Mouse (Mus musculus) intestine, embryonic 14.5 days (tissue): ENCODE results near the gene Heca. TPM values are rescaled to one million over a fixed set of nuclear protein-coding genes. Genes with fewer than 3 reads are reported as not detected.
"Not testable (repeated sequence)": the region's sequence is repeated elsewhere in the genome, so short reads cannot be mapped to it uniquely, and the experiment has no call there.

Experiments
- ATAC-seq: fragments of 200-750 bp; cut with Nextera tagmentation; replicated peaks from 2 replicates; pipeline ENCODE4 v1.8.0; 2017; ENCODE audit warnings: low read depth, moderate number of reproducible peaks, moderate TSS enrichment, moderate library complexity; ENCODE audit not compliant: low FRiP score, low TSS enrichment
- DNase-seq: peaks from one replicate; pipeline ENCODE4 v3.0.0-alpha.2; 2018; ENCODE audit warnings: low spot score
- H3K27ac ChIP-seq: fragments of 300-500 bp; sonication (generic); 2 replicates; pipeline ENCODE4 v1.5.1; 2014; ENCODE audit warnings: low read depth, mild to moderate bottlenecking, control low read depth
- H3K27me3 ChIP-seq: fragments of 300-500 bp; sonication (generic); replicated peaks from 2 replicates; pipeline ENCODE4 v1.6.1; 2014; ENCODE audit warnings: low read length, control low read depth; ENCODE audit not compliant: control insufficient read depth, insufficient read depth
- H3K36me3 ChIP-seq: fragments of 300-500 bp; sonication (generic); 2 replicates; pipeline ENCODE4 v1.6.1; 2014; ENCODE audit warnings: low read length, control low read depth; ENCODE audit not compliant: control insufficient read depth, insufficient read depth
- H3K4me1 ChIP-seq: fragments of 300-500 bp; sonication (generic); replicated peaks from 2 replicates; pipeline ENCODE4 v1.6.1; 2014; ENCODE audit warnings: low read length, control low read depth, mixed read lengths; ENCODE audit not compliant: control insufficient read depth, insufficient read depth
- H3K4me2 ChIP-seq: fragments of 300-500 bp; sonication (generic); 2 replicates; pipeline ENCODE4 v1.6.1; 2014; ENCODE audit warnings: low read length
- H3K4me3 ChIP-seq: fragments of 300-500 bp; sonication (generic); 2 replicates; pipeline ENCODE4 v1.5.1; 2014; ENCODE audit warnings: low read depth, low read length, control low read depth, mixed read lengths
- H3K9ac ChIP-seq: fragments of 300-500 bp; sonication (generic); 2 replicates; pipeline ENCODE4 v1.6.1; 2014; ENCODE audit warnings: mild to moderate bottlenecking, low read length
- H3K9me3 ChIP-seq: fragments of 300-500 bp; sonication (generic); 2 replicates; pipeline ENCODE4 v1.6.1; 2016; ENCODE audit warnings: low read length, control low read depth; ENCODE audit not compliant: control insufficient read depth
- WGBS: fragments of 180-500 bp; shearing (Covaris S2); extraction: QIAGEN DNeasy Blood & Tissue Kit; methylation state at CpG from one replicate; pipeline ENCODE4 v1.1.7; 2014; 5-methylcytosine and 5-hydroxymethylcytosine counted together
- polyA plus RNA-seq: library from polyadenylated mRNA; unstranded; fragments of >200 nt; fragmentation: Nextera tagmentation; extraction: Ambion mirVana; gene quantifications from 2 replicates; pipeline ENCODE4 v1.2.1, GENCODE M21; 2014

Heca gene
- polyA plus RNA-seq, 1 experiment from 2014 or later, result 4.2 TPM

GRCm38 (mm10) chr10:17946799-17947174, 1.1 kb downstream of the Heca start:
- peak overlapping the region; percentile 57 for H3K4me2 ChIP-seq
- H3K4me1 ChIP-seq, DNase-seq, H3K27me3 ChIP-seq, H3K36me3 ChIP-seq, H3K9me3 ChIP-seq, ATAC-seq: not testable (repeated sequence)
- peak overlapping the region; percentile 92 for H3K9ac ChIP-seq
- H3K27ac ChIP-seq, result peak overlapping the region; percentile 89
- WGBS, result 0% methylated on average over 3 of the region's 4 CpGs
- H3K4me3 ChIP-seq, result peak overlapping the region; percentile 82

- no peaks in the 10 kb centered on the region for H3K27me3 ChIP-seq
- no peak overlapping the region for H3K27ac ChIP-seq
- H3K4me3 ChIP-seq, result peak overlapping the region; percentile 82
- ATAC-seq, result no peak
- peak overlapping the region; percentile 57 for H3K4me2 ChIP-seq
- WGBS, result 47% methylated on average over 3 of the region's 3 CpGs
- no peaks in the 10 kb centered on the region for H3K36me3 ChIP-seq
- H3K4me1 ChIP-seq, result peaks cover 7% of the 10 kb centered on the region
- DNase-seq, result no peak
- 0 out of 2 replicates have a peak overlapping the region, but pooled peaks have one; percentile 5 for H3K9ac ChIP-seq
- H3K9me3 ChIP-seq, result no peaks in the 10 kb centered on the region
These were observed 1.8 kb downstream of the Heca start for GRCm38 (mm10) chr10:17946046-17946445.

DNA sequence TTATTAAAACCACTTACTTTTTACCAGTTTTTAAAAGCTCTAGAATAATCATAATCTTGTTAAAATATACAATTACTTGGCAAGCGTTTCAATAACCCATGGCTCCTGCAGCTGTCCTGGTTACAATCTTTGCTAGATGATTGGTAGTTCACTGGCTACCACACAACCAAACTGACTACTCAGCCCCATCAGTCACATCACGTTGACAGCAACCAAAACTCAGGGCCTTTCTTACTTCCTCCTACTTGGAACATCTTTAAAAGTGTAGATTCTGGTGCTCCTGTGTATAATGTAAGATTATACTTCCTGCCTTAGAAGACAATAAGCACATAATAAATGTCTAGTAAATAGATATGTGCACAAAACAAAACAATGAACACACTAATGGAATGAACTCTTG, 14.2 kb downstream of the Heca start:
- no peak overlapping the region for H3K4me2 ChIP-seq
- no peak overlapping the region for H3K9ac ChIP-seq
- H3K4me3 ChIP-seq, result no peak overlapping the region
- no peaks in the 10 kb centered on the region for H3K36me3 ChIP-seq
- no peak overlapping the region for H3K27ac ChIP-seq
- DNase-seq (no peak), ATAC-seq (no peak)
- H3K9me3 ChIP-seq, result no peaks in the 10 kb centered on the region
- WGBS, result 43% methylated on average over 2 of the region's 2 CpGs
- H3K4me1 ChIP-seq, result peaks cover 18% of the 10 kb centered on the region
- H3K27me3 ChIP-seq, result no peaks in the 10 kb centered on the region

- Histone ChIP-seq H3K27me3 (no peaks in the 10 kb centered on the region), H3K36me3 (no peaks in the 10 kb centered on the region), H3K9ac (no peak overlapping the region), H3K4me2 (no peak overlapping the region), H3K4me1 (peaks cover 18% of the 10 kb centered on the region), H3K27ac (no peak overlapping the region), H3K4me3 (no peak overlapping the region), H3K9me3 (no peaks in the 10 kb centered on the region)
- no peak for DNase-seq
- ATAC-seq, result no peak
- 67% methylated on average over 3 of the region's 3 CpGs for WGBS
These were observed 15.7 kb downstream of the Heca start for GRCm38 (mm10) chr10:17932131-17932530.

DNA sequence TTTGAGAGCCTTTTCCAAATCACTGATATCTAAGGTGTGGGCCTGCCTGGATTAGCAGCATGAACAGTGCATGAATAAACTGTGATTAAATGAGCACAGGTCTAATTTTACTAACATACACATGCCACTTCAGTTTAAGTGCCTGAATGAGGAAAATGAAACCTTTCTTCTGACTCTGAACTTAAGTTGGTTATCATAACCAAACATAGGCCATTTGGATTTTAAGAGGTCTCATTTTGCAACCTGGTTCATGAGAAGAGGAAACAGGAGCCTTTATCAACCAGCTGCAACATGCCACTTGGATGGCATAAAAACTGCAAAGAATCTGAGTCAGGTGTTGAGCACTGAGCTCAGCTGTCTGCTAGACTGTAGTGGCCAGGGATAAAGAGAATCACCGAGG, 16.7 kb downstream of the Heca start:
- H3K36me3 ChIP-seq, result no peaks in the 10 kb centered on the region
- no peaks in the 10 kb centered on the region for H3K27me3 ChIP-seq
- peaks cover 18% of the 10 kb centered on the region for H3K4me1 ChIP-seq
- 69% methylated on average over 1 of the region's 1 CpGs for WGBS
- no peak for ATAC-seq
- no peak overlapping the region for H3K4me3 ChIP-seq
- H3K9ac ChIP-seq, result no peak overlapping the region
- H3K27ac ChIP-seq, result no peak overlapping the region
- no peaks in the 10 kb centered on the region for H3K9me3 ChIP-seq
- H3K4me2 ChIP-seq, result no peak overlapping the region
- no peak for DNase-seq

DNA sequence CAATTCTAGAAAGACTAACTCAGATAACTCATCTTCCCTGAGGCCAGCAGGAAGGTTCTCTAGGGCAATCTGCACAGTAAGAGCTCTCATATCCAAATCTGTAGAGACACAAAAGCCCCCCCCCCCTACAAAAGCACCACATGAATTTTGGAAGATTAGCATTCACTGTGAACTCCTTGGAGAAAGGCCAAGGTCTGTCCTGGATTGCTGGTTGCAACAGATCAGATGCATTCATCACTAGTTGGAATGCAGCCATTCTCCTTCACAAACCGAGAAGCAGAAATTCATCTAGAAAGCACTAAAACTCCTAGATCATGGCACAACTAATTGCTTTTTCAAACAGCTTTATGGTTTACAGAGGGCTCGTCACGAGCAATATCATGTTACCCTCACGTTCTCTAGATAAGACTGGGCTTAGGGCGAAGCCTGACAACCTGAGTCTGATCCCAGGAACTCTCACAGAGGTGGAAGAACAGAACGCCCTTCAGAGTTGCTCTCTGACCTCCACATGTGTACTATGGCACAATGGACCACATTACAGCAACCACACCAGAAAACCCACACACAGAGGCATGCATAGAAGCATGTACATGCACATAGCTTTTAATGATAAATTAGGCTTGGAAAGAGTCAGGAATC, 17.3 kb downstream of the Heca start:
- Histone ChIP-seq H3K27ac (no peak overlapping the region), H3K27me3 (no peaks in the 10 kb centered on the region), H3K9ac (no peak overlapping the region), H3K4me2 (peak overlapping the region; percentile 13; the same call in 1 of the 2 replicates), H3K4me1 (peaks cover 18% of the 10 kb centered on the region), H3K9me3 (no peaks in the 10 kb centered on the region), H3K36me3 (no peaks in the 10 kb centered on the region), H3K4me3 (no peak overlapping the region)
- DNase-seq, result no peak
- ATAC-seq, result peak; percentile 50
- WGBS, result 24% methylated on average over 6 of the region's 6 CpGs

- no peaks in the 10 kb centered on the region for H3K27me3 ChIP-seq
- H3K9me3 ChIP-seq, result no peaks in the 10 kb centered on the region
- no peak overlapping the region for H3K9ac ChIP-seq
- no peak overlapping the region for H3K27ac ChIP-seq
- H3K4me1 ChIP-seq, result peaks cover 7% of the 10 kb centered on the region
- WGBS, result 94% methylated on average over 3 of the region's 3 CpGs
- DNase-seq (no peak), ATAC-seq (no peak)
- H3K36me3 ChIP-seq, result no peaks in the 10 kb centered on the region
- H3K4me3 ChIP-seq, result no peak overlapping the region
- H3K4me2 ChIP-seq, result no peak overlapping the region
These were observed 22.7 kb downstream of the Heca start for GRCm38 (mm10) chr10:17925200-17925599.

GRCm38 (mm10) chr10:17924166-17924565, 23.7 kb downstream of the Heca start:
- WGBS, result 84% methylated on average over 3 of the region's 3 CpGs
- DNase-seq (no peak), ATAC-seq (no peak)
- Histone ChIP-seq H3K9ac (no peak overlapping the region), H3K4me1 (no peaks in the 10 kb centered on the region), H3K4me2 (no peak overlapping the region), H3K4me3 (no peak overlapping the region), H3K36me3 (no peaks in the 10 kb centered on the region), H3K27me3 (no peaks in the 10 kb centered on the region), H3K27ac (no peak overlapping the region), H3K9me3 (no peaks in the 10 kb centered on the region)

DNA sequence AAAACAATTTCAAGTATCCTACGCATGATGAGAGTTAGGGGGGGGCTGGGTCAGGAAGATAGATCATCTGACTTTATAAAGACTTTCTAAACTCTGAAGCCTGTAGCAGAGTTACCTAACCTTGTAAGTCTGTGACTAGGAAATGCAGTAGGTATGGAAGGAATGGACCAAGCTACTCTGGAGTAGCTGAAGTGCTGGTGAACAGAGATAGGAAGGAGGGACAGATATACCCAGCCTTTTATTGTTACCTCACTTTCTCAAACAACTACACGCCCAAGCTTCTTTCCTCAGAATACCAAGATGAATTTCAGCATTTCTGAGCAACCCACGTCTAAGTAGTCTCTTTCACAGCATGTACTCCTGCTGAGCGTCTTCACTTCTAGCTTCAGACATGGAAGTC, 26.5 kb downstream of the Heca start:
- Histone ChIP-seq H3K9me3 (no peaks in the 10 kb centered on the region), H3K4me1 (no peaks in the 10 kb centered on the region), H3K4me2 (no peak overlapping the region), H3K27me3 (no peaks in the 10 kb centered on the region), H3K9ac (no peak overlapping the region), H3K27ac (no peak overlapping the region), H3K4me3 (no peak overlapping the region), H3K36me3 (no peaks in the 10 kb centered on the region)
- DNase-seq (no peak), ATAC-seq (no peak)
- WGBS, result 75% methylated on average over 4 of the region's 4 CpGs
